8 mouse cellular contexts compared by ENCODE assay signal in the genomic region with DNA sequence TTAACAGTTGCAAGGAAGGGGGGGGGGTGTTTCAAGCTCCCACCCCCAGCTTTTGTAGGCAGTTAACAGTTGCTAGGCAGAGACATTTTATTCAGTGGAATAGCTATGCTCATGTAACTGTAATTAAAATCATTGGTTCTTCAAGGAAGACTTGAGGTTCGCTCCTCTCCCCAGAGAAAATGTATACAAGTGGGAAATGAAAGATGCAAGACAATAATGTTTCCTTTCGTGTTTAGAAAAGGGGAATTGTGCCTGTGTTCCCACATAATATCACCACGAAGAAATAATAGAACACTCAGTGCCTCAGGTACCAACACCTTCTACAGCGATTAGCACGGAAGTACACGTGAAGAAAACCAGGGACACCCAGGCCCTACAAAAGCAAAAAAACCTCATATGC. TPM values are rescaled to one million over a fixed set of nuclear protein-coding genes. Genes with fewer than 3 reads are reported as not detected.
DNase-seq lines count a peak whose midpoint lies in the region; ATAC-seq and TF ChIP-seq lines count a peak whose summit lies in the region.

A gene (plus strand): TSS at position 301 of the 400 bp plus-strand sequence.

- H3K79me2 ChIP-seq in C2C12 (ENCODE audit: control insufficient read depth, insufficient read depth) = no peaks in the 10 kb centered on the region

- 69% methylated on average over 6 of the region's 6 CpGs for WGBS in intestine, embryonic 15.5 days
- WGBS in midbrain, embryonic 13.5 days = 65% methylated on average over 6 of the region's 6 CpGs

- no peak for DNase-seq in adrenal gland, postnatal 4 days (ENCODE audit: low spot score in 2 of 2)
- DNase-seq in adrenal gland, postnatal 10 days = no peak
- no peak for DNase-seq in gastrocnemius, adult 8-10 months (ENCODE audit: low spot score in 2 of 2)
- DNase-seq in adrenal gland, postnatal 14 days = no peak
- DNase-seq in frontal cortex, postnatal 14 days (ENCODE audit: low spot score in 2 of 2) = no peak

- H3K9ac ChIP-seq in intestine, embryonic 15.5 days = peak within 1 kb of the TSS; percentile 82
- peak within 1 kb of the TSS; percentile 92 for H3K9ac ChIP-seq in midbrain, embryonic 13.5 days (replicated peaks)

- TF ChIP-seq CTCF in C2C12 (IDR thresholded peaks at IDR 0.05; ENCODE audit: control insufficient read depth, insufficient read depth, insufficient read length) = no peak

- ATAC-seq in intestine, embryonic 15.5 days = no peak
- no peak for ATAC-seq in midbrain, embryonic 13.5 days

- H3K4me3 ChIP-seq in C2C12 (ENCODE audit: insufficient read depth, poor library complexity, severe bottlenecking) = peak within 1 kb of the TSS; percentile 57
- peak within 1 kb of the TSS; percentile 77 for H3K4me3 ChIP-seq in intestine, embryonic 15.5 days (replicated peaks)
- H3K4me3 ChIP-seq in midbrain, embryonic 13.5 days (replicated peaks) = peak within 1 kb of the TSS; percentile 68

- H3K4me1 ChIP-seq in intestine, embryonic 15.5 days (replicated peaks) = no peaks in the 10 kb centered on the region
- H3K4me1 ChIP-seq in midbrain, embryonic 13.5 days (replicated peaks) = peaks cover 9% of the 10 kb centered on the region

- peak within 1 kb of the TSS; percentile 83 for H3K27ac ChIP-seq in intestine, embryonic 15.5 days
- peak within 1 kb of the TSS; percentile 85 for H3K27ac ChIP-seq in midbrain, embryonic 13.5 days

- H3K36me3 ChIP-seq in C2C12 (ENCODE audit: control insufficient read depth, insufficient read depth) = no peaks in the 10 kb centered on the region
- H3K36me3 ChIP-seq in intestine, embryonic 15.5 days = no peaks in the 10 kb centered on the region
- no peaks in the 10 kb centered on the region for H3K36me3 ChIP-seq in midbrain, embryonic 13.5 days

- H3K79me3 ChIP-seq in C2C12 (ENCODE audit: low read depth) = no peaks in the 10 kb centered on the region

- no peaks in the 10 kb centered on the region for H3K27me3 ChIP-seq in C2C12 (ENCODE audit: control insufficient read depth, insufficient read depth, insufficient read length)
- no peaks in the 10 kb centered on the region for H3K27me3 ChIP-seq in intestine, embryonic 15.5 days (replicated peaks)
- H3K27me3 ChIP-seq in midbrain, embryonic 13.5 days = no peaks in the 10 kb centered on the region

- no peaks in the 10 kb centered on the region for H3K9me3 ChIP-seq in intestine, embryonic 15.5 days
- H3K9me3 ChIP-seq in midbrain, embryonic 13.5 days = no peaks in the 10 kb centered on the region

- peak within 1 kb of the TSS; percentile 83 for H3ac ChIP-seq in C2C12 (ENCODE audit: control insufficient read depth, insufficient read length, low read depth)

- peak within 1 kb of the TSS; percentile 81 for H3K4me2 ChIP-seq in intestine, embryonic 15.5 days (replicated peaks)
- peak within 1 kb of the TSS; percentile 65 for H3K4me2 ChIP-seq in midbrain, embryonic 13.5 days (replicated peaks)

TF ChIP-seq in C2C12, 6 proteins besides CTCF, POLR2A, EP300 and RAD21:
- TF ChIP-seq FOSL1 (IDR thresholded peaks at IDR 0.05; ENCODE audit: insufficient read depth, low read length, poor library complexity, severe bottlenecking) (no peak), MYOG (IDR thresholded peaks at IDR 0.05; ENCODE audit: control insufficient read depth, extremely low read depth, insufficient read length) (no peak), USF1 (IDR thresholded peaks at IDR 0.05; ENCODE audit: low read depth) (no peak), MYOD1 (IDR thresholded peaks at IDR 0.05; ENCODE audit: control insufficient read depth, insufficient read length, low read depth) (no peak), MAX (IDR thresholded peaks at IDR 0.05) (no peak), CEBPB (IDR thresholded peaks at IDR 0.05; ENCODE audit: low read depth) (no peak)

RNA-seq across cellular contexts. Expression of the gene that starts here (rescaled TPM):
- 10 to 100 TPM; 12.6 to 12.8 TPM for total RNA-seq in adrenal gland, postnatal 4 days (2021)
- total RNA-seq in adrenal gland, postnatal 10 days (2021) = 10 to 100 TPM in 1 of 2 experiments, 1 to 10 TPM in 1; 5.8 to 10.5 TPM
- polyA plus RNA-seq in C2C12 (2012; fragmentation: generic; extraction: Trizol) = 1.8 TPM
- 10 to 100 TPM; 22.0 to 28.8 (median 24.8) TPM for total RNA-seq in gastrocnemius, adult 8-10 months (2022)
- 5.0 and 7.4 TPM in 2 replicates for polyA plus RNA-seq in intestine, embryonic 15.5 days (2015; fragmentation: Nextera tagmentation; extraction: Ambion mirVana)
- polyA plus RNA-seq in midbrain, embryonic 13.5 days (2015; fragmentation: Nextera tagmentation; extraction: Ambion mirVana) = 9.1 and 10.5 TPM in 2 replicates
- 7.8 and 10.0 TPM in 2 replicates for total RNA-seq in adrenal gland, postnatal 14 days (2021)
